Mouse (Mus musculus): ENCODE results near the gene Ift20. TPM values are rescaled to one million over a fixed set of nuclear protein-coding genes. Genes with fewer than 3 reads are reported as not detected.

Gene Ift20
- polyA plus RNA-seq, 1 experiment from 2014 or later = 124 TPM

GRCm38 (mm10) chr11:78500623-78501202 lies 35.4 kb upstream of the Ift20 start:
- Histone ChIP-seq H3K9ac (replicated peaks; ENCODE audit: low read depth, low read length) (no peak overlapping the region), H3K27me3 (ENCODE audit: control insufficient read depth, insufficient read depth, low read length) (no peaks in the 10 kb centered on the region)
- 84% methylated on average over 9 of the region's 9 CpGs for WGBS

GRCm38 (mm10) chr11:78501529-78501928 lies 34.6 kb upstream of the Ift20 start:
- no peak overlapping the region for H3K9ac ChIP-seq (replicated peaks; ENCODE audit: low read depth, low read length)
- 80% methylated on average over 20 of the region's 20 CpGs for WGBS
- H3K36me3 ChIP-seq (ENCODE audit: control insufficient read depth, insufficient read depth, low read length) = peaks cover 3% of the 10 kb centered on the region; the same call in 1 of the 2 replicates
- H3K9me3 ChIP-seq (ENCODE audit: control insufficient read depth, low read length) = no peaks in the 10 kb centered on the region
- no peak overlapping the region for H3K4me2 ChIP-seq (ENCODE audit: low read depth, low read length)
- no peak overlapping the region for H3K27ac ChIP-seq (ENCODE audit: low read depth, low read length)
- H3K4me1 ChIP-seq (ENCODE audit: control insufficient read depth, insufficient read depth, low read length) = peaks cover 6% of the 10 kb centered on the region; the same call in 1 of the 2 replicates
- H3K4me3 ChIP-seq (ENCODE audit: low read depth, low read length) = no peak overlapping the region
- no peak for ATAC-seq (ENCODE audit: low read depth)
- H3K27me3 ChIP-seq (ENCODE audit: control insufficient read depth, insufficient read depth, low read length) = no peaks in the 10 kb centered on the region

More at GRCm38 (mm10) chr11:78500623-78501202, 35.4 kb upstream of the Ift20 start:
- H3K9me3 ChIP-seq (ENCODE audit: control insufficient read depth, low read length) = no peaks in the 10 kb centered on the region
- no peak overlapping the region for H3K4me3 ChIP-seq (ENCODE audit: low read depth, low read length)
- ATAC-seq (ENCODE audit: low read depth) = no peak
- no peak overlapping the region for H3K27ac ChIP-seq (ENCODE audit: low read depth, low read length)
- peaks cover 13% of the 10 kb centered on the region for H3K4me1 ChIP-seq (ENCODE audit: control insufficient read depth, insufficient read depth, low read length)
- no peaks in the 10 kb centered on the region for H3K36me3 ChIP-seq (ENCODE audit: control insufficient read depth, insufficient read depth, low read length)
- H3K4me2 ChIP-seq (ENCODE audit: low read depth, low read length) = no peak overlapping the region

GRCm38 (mm10) chr11:78502909-78503650 lies 33.1 kb upstream of the Ift20 start, which contains the start of gene Sebox:
TSS of gene Sebox (plus strand) at chr11:78503447.
- Histone ChIP-seq H3K4me1 (ENCODE audit: control insufficient read depth, insufficient read depth, low read length) (peaks cover 4% of the 10 kb centered on the region; the same call in 1 of the 2 replicates), H3K27ac (ENCODE audit: low read depth, low read length) (no peak within 1 kb of the TSS), H3K9ac (replicated peaks; ENCODE audit: low read depth, low read length) (no peak within 1 kb of the TSS), H3K27me3 (ENCODE audit: control insufficient read depth, insufficient read depth, low read length) (no peaks in the 10 kb centered on the region), H3K4me3 (ENCODE audit: low read depth, low read length) (no peak within 1 kb of the TSS), H3K9me3 (ENCODE audit: control insufficient read depth, low read length) (no peaks in the 10 kb centered on the region), H3K36me3 (ENCODE audit: control insufficient read depth, insufficient read depth, low read length) (peaks cover 5% of the 10 kb centered on the region; the same call in 1 of the 2 replicates), H3K4me2 (ENCODE audit: low read depth, low read length) (no peak within 1 kb of the TSS)
- WGBS = 69% methylated on average over 7 of the region's 7 CpGs
- no peak for ATAC-seq (ENCODE audit: low read depth)

- Histone ChIP-seq H3K27me3 (ENCODE audit: control insufficient read depth, insufficient read depth, low read length) (no peaks in the 10 kb centered on the region), H3K4me2 (ENCODE audit: low read depth, low read length) (no peak overlapping the region), H3K27ac (ENCODE audit: low read depth, low read length) (no peak overlapping the region), H3K9me3 (ENCODE audit: control insufficient read depth, low read length) (no peaks in the 10 kb centered on the region), H3K9ac (replicated peaks; ENCODE audit: low read depth, low read length) (no peak overlapping the region), H3K4me3 (ENCODE audit: low read depth, low read length) (no peak overlapping the region), H3K36me3 (ENCODE audit: control insufficient read depth, insufficient read depth, low read length) (peaks cover 14% of the 10 kb centered on the region), H3K4me1 (ENCODE audit: control insufficient read depth, insufficient read depth, low read length) (no peaks in the 10 kb centered on the region)
- 86% methylated on average over 3 of the region's 3 CpGs for WGBS
- ATAC-seq (ENCODE audit: low read depth) = no peak
These were observed 30.7 kb upstream of the Ift20 start for GRCm38 (mm10) chr11:78505430-78505829.

- no peak overlapping the region for H3K4me3 ChIP-seq (ENCODE audit: low read depth, low read length)
- no peak overlapping the region for H3K9ac ChIP-seq (replicated peaks; ENCODE audit: low read depth, low read length)
- WGBS = 86% methylated on average over 5 of the region's 5 CpGs
- H3K9me3 ChIP-seq (ENCODE audit: control insufficient read depth, low read length) = no peaks in the 10 kb centered on the region
- H3K36me3 ChIP-seq (ENCODE audit: control insufficient read depth, insufficient read depth, low read length) = peaks cover 14% of the 10 kb centered on the region
- no peak for ATAC-seq (ENCODE audit: low read depth)
- H3K27ac ChIP-seq (ENCODE audit: low read depth, low read length) = no peak overlapping the region
- no peak overlapping the region for H3K4me2 ChIP-seq (ENCODE audit: low read depth, low read length)
- no peaks in the 10 kb centered on the region for H3K27me3 ChIP-seq (ENCODE audit: control insufficient read depth, insufficient read depth, low read length)
- H3K4me1 ChIP-seq (ENCODE audit: control insufficient read depth, insufficient read depth, low read length) = peaks cover 13% of the 10 kb centered on the region
These were observed 27.0 kb upstream of the Ift20 start for GRCm38 (mm10) chr11:78509148-78509547.

- Histone ChIP-seq H3K4me3 (ENCODE audit: low read depth, low read length) (peak within 1 kb of the TSS; percentile 97), H3K36me3 (ENCODE audit: control insufficient read depth, insufficient read depth, low read length) (peaks cover 19% of the 10 kb centered on the region), H3K9me3 (ENCODE audit: control insufficient read depth, low read length) (no peaks in the 10 kb centered on the region), H3K4me1 (ENCODE audit: control insufficient read depth, insufficient read depth, low read length) (peaks cover 13% of the 10 kb centered on the region), H3K27ac (ENCODE audit: low read depth, low read length) (peak within 1 kb of the TSS; percentile 80), H3K27me3 (ENCODE audit: control insufficient read depth, insufficient read depth, low read length) (no peaks in the 10 kb centered on the region), H3K9ac (replicated peaks; ENCODE audit: low read depth, low read length) (peak within 1 kb of the TSS; percentile 86), H3K4me2 (ENCODE audit: low read depth, low read length) (peak within 1 kb of the TSS; percentile 97)
- peak; percentile 96 for ATAC-seq (ENCODE audit: low read depth)
- WGBS = 2% methylated on average over 61 of the region's 67 CpGs
These were observed 23.9 kb upstream of the Ift20 start, which contains the start of the genes Tmem199 and Poldip2 for GRCm38 (mm10) chr11:78512025-78512957. TSS of gene Tmem199 (minus strand) at chr11:78512172. TSS of gene Poldip2 (plus strand) at chr11:78512193.

GRCm38 (mm10) chr11:78513106-78513790 lies 22.9 kb upstream of the Ift20 start:
- WGBS = 78% methylated on average over 3 of the region's 3 CpGs

GRCm38 (mm10) chr11:78515549-78516325 lies 20.4 kb upstream of the Ift20 start:
- H3K27ac ChIP-seq (ENCODE audit: low read depth, low read length) = no peak overlapping the region
- H3K9me3 ChIP-seq (ENCODE audit: control insufficient read depth, low read length) = no peaks in the 10 kb centered on the region
- no peak for ATAC-seq (ENCODE audit: low read depth)
- H3K9ac ChIP-seq (replicated peaks; ENCODE audit: low read depth, low read length) = no peak overlapping the region
- H3K36me3 ChIP-seq (ENCODE audit: control insufficient read depth, insufficient read depth, low read length) = peaks cover 31% of the 10 kb centered on the region
- peaks cover 13% of the 10 kb centered on the region for H3K4me1 ChIP-seq (ENCODE audit: control insufficient read depth, insufficient read depth, low read length)
- no peaks in the 10 kb centered on the region for H3K27me3 ChIP-seq (ENCODE audit: control insufficient read depth, insufficient read depth, low read length)
- H3K4me3 ChIP-seq (ENCODE audit: low read depth, low read length) = no peak overlapping the region
- no peak overlapping the region for H3K4me2 ChIP-seq (ENCODE audit: low read depth, low read length)
- 68% methylated on average over 2 of the region's 2 CpGs for WGBS

More at GRCm38 (mm10) chr11:78513106-78513790, 22.9 kb upstream of the Ift20 start:
- Histone ChIP-seq H3K27ac (ENCODE audit: low read depth, low read length) (no peak overlapping the region), H3K4me2 (ENCODE audit: low read depth, low read length) (peak overlapping the region; percentile 97), H3K4me3 (ENCODE audit: low read depth, low read length) (peak overlapping the region; percentile 97), H3K36me3 (ENCODE audit: control insufficient read depth, insufficient read depth, low read length) (peaks cover 25% of the 10 kb centered on the region), H3K27me3 (ENCODE audit: control insufficient read depth, insufficient read depth, low read length) (no peaks in the 10 kb centered on the region), H3K9ac (replicated peaks; ENCODE audit: low read depth, low read length) (peak overlapping the region; percentile 86; the same call in 1 of the 2 replicates), H3K9me3 (ENCODE audit: control insufficient read depth, low read length) (no peaks in the 10 kb centered on the region), H3K4me1 (ENCODE audit: control insufficient read depth, insufficient read depth, low read length) (peaks cover 13% of the 10 kb centered on the region)
- ATAC-seq (ENCODE audit: low read depth) = no peak

Data from neural tube, embryonic 14.5 days (tissue).